Mouse (Mus musculus) spleen, adult 2 months (tissue): ENCODE measurements at regions not wholly inside any gene's neighbourhood (a gene's known extent, or its start where the extent isn't known, plus 50 kb on each side); places are given as distances from the start of the nearest gene placed in this dataset.
A peak's percentile ranks its signal among the peaks of the same experiment; 100 is the strongest.

Experiments used
- DNase-seq, 2 experiments: peaks; one replicate each; pipeline versions ENCODE4 v3.0.0 to v3.0.0-alpha.2; 2012 to 2021; ENCODE audit warnings: low spot score in 2 of 2, low read depth in 1 of 2
- H3K27ac ChIP-seq: fragments of 200-500 bp; 2 replicates; pipeline ENCODE4 v1.5.1; 2012; ENCODE audit warnings: low read length, inconsistent platforms; ENCODE audit not compliant: insufficient read depth
- H3K27me3 ChIP-seq: fragments of 200-500 bp; 2 replicates; pipeline ENCODE4 v1.6.1; 2012; ENCODE audit warnings: mild to moderate bottlenecking, moderate library complexity, low read length, inconsistent platforms; ENCODE audit not compliant: control insufficient read depth, insufficient read depth
- H3K36me3 ChIP-seq: fragments of 200-500 bp; 2 replicates; pipeline ENCODE4 v1.6.1; 2012; ENCODE audit warnings: mild to moderate bottlenecking, low read length, inconsistent platforms; ENCODE audit not compliant: control insufficient read depth, insufficient read depth
- H3K4me1 ChIP-seq: fragments of 200-500 bp; 2 replicates; pipeline ENCODE4 v1.6.1; 2011; ENCODE audit warnings: inconsistent platforms; ENCODE audit not compliant: control insufficient read depth, insufficient read depth, insufficient read length
- H3K4me3 ChIP-seq: fragments of 200-500 bp; 2 replicates; pipeline ENCODE4 v1.5.1; 2011; ENCODE audit warnings: mild to moderate bottlenecking, inconsistent platforms; ENCODE audit not compliant: insufficient read depth, insufficient read length; ENCODE audit errors: extremely low read depth
- CTCF ChIP-seq: fragments of 200-500 bp; IDR thresholded peaks from 2 replicates; pipeline ENCODE4 v1.5.1; 2011; ENCODE audit warnings: mild to moderate bottlenecking, inconsistent platforms; ENCODE audit not compliant: insufficient read depth, insufficient read length, insufficient replicate concordance; ENCODE audit errors: extremely low read depth
- POLR2A ChIP-seq: fragments of 200-500 bp; IDR thresholded peaks from 2 replicates; pipeline ENCODE4 v1.6.1; 2011; ENCODE audit warnings: low read depth, low read length, inconsistent platforms
- WGBS: fragments of 180-500 bp; shearing (Covaris S2); methylation state at CpG from one replicate; pipeline ENCODE4 v1.1.7; 2018; 5-methylcytosine and 5-hydroxymethylcytosine counted together

DNA sequence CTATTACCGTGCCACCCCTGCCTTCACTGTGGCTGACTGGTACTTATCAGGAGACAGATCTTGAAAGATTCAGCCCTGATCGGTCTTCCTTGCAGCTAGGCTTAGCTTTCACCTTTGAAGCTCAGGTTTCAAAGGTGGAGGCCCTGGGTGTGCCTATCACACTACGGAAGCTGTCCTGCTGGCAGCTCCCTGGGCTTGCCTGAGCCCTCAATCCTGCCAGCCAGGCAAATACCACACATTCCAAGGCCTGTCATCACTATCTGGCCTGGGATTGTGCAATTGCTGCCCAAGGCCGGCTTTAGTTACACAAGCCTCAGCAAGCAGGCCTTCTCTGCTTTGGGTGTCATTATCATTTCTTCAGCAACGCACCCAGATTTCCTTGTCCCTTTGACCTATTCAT lies 390.6 kb upstream of the Mmadhc start:
- no peaks in the 10 kb centered on the region for H3K36me3 ChIP-seq
- no peaks in the 10 kb centered on the region for H3K27me3 ChIP-seq
- H3K27ac ChIP-seq, result peak overlapping the region; percentile 75
- peak in 1 of 2 experiments; percentile 12 for DNase-seq
- H3K4me1 ChIP-seq, result peaks cover 6% of the 10 kb centered on the region
- TF ChIP-seq CTCF, result no peak
- no peak for TF ChIP-seq POLR2A
- H3K4me3 ChIP-seq, result no peak overlapping the region
- 74% methylated on average over 5 of the region's 5 CpGs for WGBS

- Histone ChIP-seq H3K4me3 (no peak overlapping the region), H3K27ac (no peak overlapping the region), H3K36me3 (no peaks in the 10 kb centered on the region), H3K27me3 (no peaks in the 10 kb centered on the region), H3K4me1 (no peaks in the 10 kb centered on the region; the same call in 1 of the 2 replicates)
- DNase-seq, result peak in 1 of 2 experiments; percentile 31
- no peak for TF ChIP-seq POLR2A
- TF ChIP-seq CTCF, result no peak
- WGBS, result 89% methylated on average over 1 of the region's 1 CpGs
These were observed 380.9 kb upstream of the Mmadhc start for GRCm38 (mm10) chr2:50677456-50677855.

DNA sequence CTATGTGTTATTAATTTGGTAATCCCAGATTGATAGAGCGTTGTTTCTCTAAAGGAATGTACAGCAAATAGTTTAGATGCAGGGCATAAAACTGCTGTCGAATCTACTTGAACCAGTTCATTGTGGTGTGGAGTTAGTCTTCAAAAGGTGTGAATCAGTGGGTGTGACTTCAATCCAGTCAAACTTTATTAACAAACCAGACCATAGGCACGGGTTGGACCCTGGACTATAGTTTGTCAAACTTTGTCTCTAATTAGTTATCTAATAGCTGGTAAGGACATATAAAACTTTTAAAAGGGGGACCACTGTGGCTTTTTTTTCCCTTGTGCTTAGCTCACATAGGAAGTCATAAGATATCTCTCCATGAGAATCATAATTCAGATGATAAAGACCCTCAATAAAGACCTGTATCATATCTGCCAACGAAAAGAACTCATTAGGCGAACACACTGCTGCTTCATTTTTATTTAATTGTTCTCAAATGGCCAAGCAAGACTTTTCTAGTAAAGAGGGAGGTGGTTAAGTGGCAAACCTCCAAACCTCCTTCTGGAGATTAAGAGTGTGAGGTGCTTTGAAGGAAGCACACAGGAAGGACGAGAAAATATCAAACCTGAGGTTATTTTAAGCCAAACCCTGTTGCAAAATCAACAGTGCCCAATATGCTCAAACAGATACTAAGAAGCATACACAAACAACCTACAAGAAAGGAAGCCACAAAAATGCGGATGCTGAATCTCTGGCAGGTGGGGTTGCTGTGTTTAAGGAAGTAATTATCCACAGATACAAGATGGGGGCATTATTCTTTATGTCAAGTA lies 379.3 kb upstream of the Mmadhc start:
- Histone ChIP-seq H3K4me3 (no peak overlapping the region), H3K27ac (no peak overlapping the region), H3K36me3 (no peaks in the 10 kb centered on the region), H3K27me3 (no peaks in the 10 kb centered on the region), H3K4me1 (no peaks in the 10 kb centered on the region; the same call in 1 of the 2 replicates)
- DNase-seq, result peak in 1 of 2 experiments; percentile 5
- no peak for TF ChIP-seq POLR2A
- WGBS, result 56% methylated on average over 7 of the region's 7 CpGs

DNA sequence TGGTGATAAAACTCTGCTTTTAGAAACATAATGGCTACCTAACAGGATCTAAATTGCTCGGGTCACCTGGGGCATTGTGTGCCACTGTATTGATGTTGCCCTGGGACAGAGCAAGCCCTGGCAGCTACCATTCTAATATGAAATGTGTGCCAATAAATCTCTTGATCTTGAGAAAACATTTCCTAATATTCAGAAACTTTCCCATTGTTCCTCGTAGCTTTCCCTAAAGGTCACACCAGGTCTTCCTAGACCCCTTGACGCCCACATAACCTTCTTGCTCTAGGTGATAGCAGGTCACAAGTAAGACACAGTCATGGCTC lies 378.2 kb upstream of the Mmadhc start:
- no peak for DNase-seq
- Histone ChIP-seq H3K27me3 (no peaks in the 10 kb centered on the region), H3K36me3 (no peaks in the 10 kb centered on the region), H3K4me3 (no peak overlapping the region), H3K27ac (no peak overlapping the region), H3K4me1 (no peaks in the 10 kb centered on the region; the same call in 1 of the 2 replicates)
- TF ChIP-seq POLR2A (no peak), CTCF (no peak)
- WGBS, result 89% methylated on average over 3 of the region's 3 CpGs

DNA sequence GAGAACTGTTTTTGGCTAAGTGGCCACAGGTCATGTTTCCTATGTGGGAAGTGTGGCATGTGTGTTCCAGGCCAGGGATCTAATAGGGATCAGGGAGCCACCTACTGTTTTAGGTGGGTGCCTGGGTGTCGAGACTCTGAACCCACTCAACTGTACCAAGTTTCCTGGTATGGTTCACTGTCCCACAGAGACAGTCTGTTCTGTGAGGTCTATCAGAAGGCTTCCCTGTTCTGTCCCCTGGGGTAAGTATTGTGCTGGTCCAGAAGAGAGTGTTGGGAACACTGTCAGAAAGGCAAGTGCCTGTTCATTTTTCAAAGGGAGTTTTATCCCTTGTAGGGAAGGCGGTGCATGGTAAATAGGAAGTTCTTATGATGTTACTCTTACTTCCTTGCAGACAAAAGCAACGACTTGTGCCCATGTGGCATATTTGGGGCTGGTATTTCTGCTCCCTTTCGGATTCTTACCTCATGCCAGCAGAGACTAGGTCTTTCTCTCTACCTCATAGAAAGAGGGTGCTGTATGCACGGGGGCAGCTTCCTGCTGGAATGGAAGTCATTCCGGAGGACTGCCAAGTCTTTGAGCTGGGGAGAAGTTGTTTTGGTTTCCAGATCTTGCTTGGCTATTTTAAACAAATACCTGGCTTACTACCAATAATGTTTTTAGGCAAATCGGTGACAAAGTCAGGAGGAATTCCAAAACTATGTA lies 377.7 kb upstream of the Mmadhc start:
- Histone ChIP-seq H3K27ac (no peak overlapping the region), H3K27me3 (no peaks in the 10 kb centered on the region), H3K36me3 (no peaks in the 10 kb centered on the region), H3K4me3 (no peak overlapping the region), H3K4me1 (no peaks in the 10 kb centered on the region; the same call in 1 of the 2 replicates)
- DNase-seq, result no peak
- TF ChIP-seq POLR2A (no peak), CTCF (no peak)
- WGBS, result 78% methylated on average over 7 of the region's 7 CpGs

GRCm38 (mm10) chr2:50669297-50669696 lies 372.7 kb upstream of the Mmadhc start:
- no peaks in the 10 kb centered on the region for H3K4me1 ChIP-seq
- TF ChIP-seq POLR2A (no peak), CTCF (no peak)
- H3K4me3 ChIP-seq, result no peak overlapping the region
- no peaks in the 10 kb centered on the region for H3K27me3 ChIP-seq
- no peak overlapping the region; the same call in 1 of the 2 replicates for H3K27ac ChIP-seq
- no peaks in the 10 kb centered on the region for H3K36me3 ChIP-seq
- no peak for DNase-seq

- no peaks in the 10 kb centered on the region for H3K36me3 ChIP-seq
- no peaks in the 10 kb centered on the region for H3K27me3 ChIP-seq
- no peak overlapping the region for H3K4me3 ChIP-seq
- H3K4me1 ChIP-seq, result no peaks in the 10 kb centered on the region
- TF ChIP-seq POLR2A (no peak), CTCF (no peak)
- no peak for DNase-seq
- H3K27ac ChIP-seq, result no peak overlapping the region; the same call in 1 of the 2 replicates
- 55% methylated on average over 1 of the region's 1 CpGs for WGBS
These were observed 372.2 kb upstream of the Mmadhc start for GRCm38 (mm10) chr2:50668789-50669188.
